Mouse (Mus musculus): ENCODE results near the gene Prc1. TPM values are rescaled to one million over a fixed set of nuclear protein-coding genes. Genes with fewer than 3 reads are reported as not detected.
A peak's percentile ranks its signal among the peaks of the same experiment; 100 is the strongest.

Prc1 gene
- total and polyA plus RNA-seq, 2 experiments from 2014 or later, result 12.9 to 14.1 TPM

DNA sequence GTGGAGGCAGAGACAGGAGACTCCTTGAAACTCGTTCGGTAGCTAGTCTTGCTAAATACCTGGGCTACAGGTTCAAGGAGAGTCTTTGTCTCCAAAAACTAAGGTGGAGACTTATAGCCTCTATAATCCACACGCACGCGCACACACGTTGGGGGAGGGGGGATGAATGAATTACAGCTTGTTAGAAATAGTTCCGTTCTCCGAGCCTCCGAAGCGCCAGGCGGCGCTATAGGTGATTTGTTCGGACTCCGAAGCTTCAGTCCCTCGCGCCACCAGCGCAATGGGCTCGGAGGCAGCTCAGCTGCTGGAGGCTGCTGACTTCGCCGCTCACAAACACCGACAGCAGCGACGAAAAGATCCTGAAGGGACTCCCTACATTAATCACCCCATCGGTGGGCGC is 48.6 kb downstream of the Prc1 start, which contains the start of gene Hddc3:
Hddc3 (plus strand) TSS at position 247 of the 400 bp plus-strand sequence.
- TF ChIP-seq CTCF (IDR thresholded peaks at IDR 0.05), result peak; percentile 89
- peak; percentile 51 for ATAC-seq (ENCODE audit: low FRiP score)
- Histone ChIP-seq H3K9ac (replicated peaks; ENCODE audit: low read length, poor library complexity, severe bottlenecking) (peak within 1 kb of the TSS; percentile 82), H3K4me1 (ENCODE audit: insufficient read depth, low read length) (peaks cover 28% of the 10 kb centered on the region; the same call in 1 of the 2 replicates), H3K36me3 (ENCODE audit: insufficient read depth, low read length) (no peaks in the 10 kb centered on the region), H3K4me3 (ENCODE audit: low read depth, low read length) (peak within 1 kb of the TSS; percentile 46), H3K27me3 (ENCODE audit: insufficient read depth, low read length) (no peaks in the 10 kb centered on the region), H3K4me2 (ENCODE audit: low read depth, low read length, poor library complexity, severe bottlenecking) (peak within 1 kb of the TSS; percentile 64), H3K9me3 (ENCODE audit: low read length) (no peaks in the 10 kb centered on the region), H3K27ac (ENCODE audit: low read depth, low read length) (peak within 1 kb of the TSS; percentile 82)
- DNase-seq (ENCODE audit: low spot score), result peak; percentile 99
- under 1% methylated on average over 25 of the region's 25 CpGs for WGBS

- Histone ChIP-seq H3K4me3 (ENCODE audit: low read depth, low read length) (peak overlapping the region; percentile 46), H3K9me3 (ENCODE audit: low read length) (no peaks in the 10 kb centered on the region), H3K4me1 (ENCODE audit: insufficient read depth, low read length) (peaks cover 22% of the 10 kb centered on the region; the same call in 1 of the 2 replicates), H3K9ac (replicated peaks; ENCODE audit: low read length, poor library complexity, severe bottlenecking) (peak overlapping the region; percentile 82), H3K27me3 (ENCODE audit: insufficient read depth, low read length) (no peaks in the 10 kb centered on the region), H3K36me3 (ENCODE audit: insufficient read depth, low read length) (no peaks in the 10 kb centered on the region), H3K27ac (ENCODE audit: low read depth, low read length) (peak overlapping the region; percentile 82), H3K4me2 (ENCODE audit: low read depth, low read length, poor library complexity, severe bottlenecking) (peak overlapping the region; percentile 64)
- peak; percentile 12; the same call in 1 of the 2 replicates for ATAC-seq (ENCODE audit: low FRiP score)
- TF ChIP-seq CTCF (IDR thresholded peaks at IDR 0.05), result no peak
- no peak for DNase-seq (ENCODE audit: low spot score)
- 26% methylated on average over 19 of the region's 19 CpGs for whole genome bisulfite sequencing
Observed at GRCm38 (mm10) chr7:80343270-80344018, 49.2 kb downstream of the Prc1 start.

DNA sequence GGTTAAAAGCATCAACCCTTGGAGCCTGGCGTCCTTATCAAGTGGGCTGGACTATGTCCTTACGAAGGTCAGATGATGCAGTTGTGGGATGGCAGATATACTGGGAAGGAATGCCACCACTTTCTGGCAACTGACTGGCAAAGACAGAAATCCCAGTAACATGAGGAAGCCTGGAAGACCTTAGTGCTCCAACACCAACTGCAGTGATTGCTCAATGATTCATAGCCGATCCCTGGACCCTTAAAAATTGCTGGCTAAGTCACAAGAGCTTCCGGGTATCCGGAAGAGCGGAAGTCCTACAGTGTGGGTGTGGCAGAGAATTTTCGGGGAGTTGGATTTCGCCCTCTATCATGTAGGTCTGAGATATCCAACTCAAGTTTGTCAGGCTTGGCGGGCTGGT is 51.9 kb downstream of the Prc1 start:
- ATAC-seq (ENCODE audit: low FRiP score), result no peak
- Histone ChIP-seq H3K27ac (ENCODE audit: low read depth, low read length) (no peak overlapping the region), H3K9me3 (ENCODE audit: low read length) (no peaks in the 10 kb centered on the region), H3K4me1 (ENCODE audit: insufficient read depth, low read length) (peaks cover 12% of the 10 kb centered on the region; the same call in 1 of the 2 replicates), H3K27me3 (ENCODE audit: insufficient read depth, low read length) (no peaks in the 10 kb centered on the region), H3K36me3 (ENCODE audit: insufficient read depth, low read length) (peaks cover 7% of the 10 kb centered on the region; the same call in 1 of the 2 replicates), H3K4me3 (ENCODE audit: low read depth, low read length) (no peak overlapping the region), H3K9ac (replicated peaks; ENCODE audit: low read length, poor library complexity, severe bottlenecking) (no peak overlapping the region), H3K4me2 (ENCODE audit: low read depth, low read length, poor library complexity, severe bottlenecking) (no peak overlapping the region)
- DNase-seq (ENCODE audit: low spot score), result no peak
- 96% methylated on average over 9 of the region's 9 CpGs for WGBS
- TF ChIP-seq CTCF (IDR thresholded peaks at IDR 0.05), result no peak

DNA sequence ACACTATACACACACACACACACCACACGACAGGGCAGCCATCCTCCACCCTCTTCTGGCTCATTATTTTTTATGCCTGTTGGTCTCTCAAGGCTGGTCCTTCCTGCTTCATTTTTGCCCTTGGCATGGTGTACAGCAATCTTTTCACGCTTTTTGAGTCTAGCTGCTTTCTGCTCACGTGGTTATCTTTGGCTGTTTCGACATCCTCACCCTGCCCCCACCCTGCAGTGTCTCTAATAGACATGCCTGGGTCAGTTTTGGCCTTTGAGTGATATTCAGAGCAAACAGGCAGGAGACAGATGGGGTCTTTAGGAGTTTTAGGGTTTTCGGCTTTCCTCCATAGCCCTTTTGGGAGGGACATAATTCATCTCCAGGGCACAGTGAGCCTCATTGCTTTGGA is 52.6 kb downstream of the Prc1 start:
- Histone ChIP-seq H3K27ac (ENCODE audit: low read depth, low read length) (no peak overlapping the region), H3K4me1 (ENCODE audit: insufficient read depth, low read length) (peaks cover 11% of the 10 kb centered on the region; the same call in 1 of the 2 replicates), H3K9ac (replicated peaks; ENCODE audit: low read length, poor library complexity, severe bottlenecking) (no peak overlapping the region), H3K36me3 (ENCODE audit: insufficient read depth, low read length) (peaks cover 11% of the 10 kb centered on the region), H3K9me3 (ENCODE audit: low read length) (no peaks in the 10 kb centered on the region), H3K4me3 (ENCODE audit: low read depth, low read length) (no peak overlapping the region), H3K27me3 (ENCODE audit: insufficient read depth, low read length) (no peaks in the 10 kb centered on the region), H3K4me2 (ENCODE audit: low read depth, low read length, poor library complexity, severe bottlenecking) (no peak overlapping the region)
- no peak for DNase-seq (ENCODE audit: low spot score)
- no peak for TF ChIP-seq CTCF (IDR thresholded peaks at IDR 0.05)
- 89% methylated on average over 5 of the region's 5 CpGs for WGBS
- no peak for ATAC-seq (ENCODE audit: low FRiP score)

- H3K4me3 ChIP-seq (ENCODE audit: low read depth, low read length), result no peak overlapping the region
- H3K27me3 ChIP-seq (ENCODE audit: insufficient read depth, low read length), result no peaks in the 10 kb centered on the region
- 67% methylated on average over 13 of the region's 13 CpGs for WGBS
- ATAC-seq (ENCODE audit: low FRiP score), result no peak
- DNase-seq (ENCODE audit: low spot score), result no peak
- H3K9ac ChIP-seq (replicated peaks; ENCODE audit: low read length, poor library complexity, severe bottlenecking), result no peak overlapping the region
- no peak overlapping the region for H3K4me2 ChIP-seq (ENCODE audit: low read depth, low read length, poor library complexity, severe bottlenecking)
- H3K4me1 ChIP-seq (ENCODE audit: insufficient read depth, low read length), result peaks cover 6% of the 10 kb centered on the region; the same call in 1 of the 2 replicates
- H3K27ac ChIP-seq (ENCODE audit: low read depth, low read length), result 0 out of 2 replicates have a peak overlapping the region, but pooled peaks have one; percentile 26
- H3K36me3 ChIP-seq (ENCODE audit: insufficient read depth, low read length), result peaks cover 20% of the 10 kb centered on the region
- no peaks in the 10 kb centered on the region for H3K9me3 ChIP-seq (ENCODE audit: low read length)
- no peak for TF ChIP-seq CTCF (IDR thresholded peaks at IDR 0.05)
Observed at GRCm38 (mm10) chr7:80347670-80348586, 53.7 kb downstream of the Prc1 start.
